Mouse (Mus musculus): ENCODE data around the gene Htr1f.

DNA sequence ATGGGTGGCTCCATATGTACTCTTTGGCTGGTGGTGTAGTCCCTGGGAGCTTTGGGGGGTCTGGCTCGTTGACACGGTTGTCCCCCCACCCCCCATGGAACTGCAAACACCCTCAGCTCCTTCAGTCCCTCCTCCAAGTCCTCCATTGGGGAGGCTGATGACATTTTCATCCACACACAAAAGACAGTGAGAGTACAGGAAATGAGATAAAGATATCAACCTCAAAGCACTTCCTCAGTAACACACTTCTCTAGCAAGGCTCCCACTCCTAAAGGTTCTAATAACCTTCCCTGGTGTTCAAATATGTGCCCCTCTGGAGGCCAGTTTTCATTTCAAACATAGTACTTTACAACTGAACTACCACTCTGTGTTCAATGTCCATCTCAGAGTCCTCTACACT is 118.6 kb downstream of the Htr1f start:
- no peak for TF ChIP-seq CTCF (conservative IDR thresholded peaks at IDR 0.05; ENCODE audit: low read length)
- TF ChIP-seq POU5F1 (IDR thresholded peaks at IDR 0.05; ENCODE audit: borderline replicate concordance, low read length), result no peak
- no peak for TF ChIP-seq NANOG (IDR thresholded peaks at IDR 0.05; ENCODE audit: borderline replicate concordance, low read length)

Measured in E14TG2a.4 (cell line).